In the genomic region with DNA sequence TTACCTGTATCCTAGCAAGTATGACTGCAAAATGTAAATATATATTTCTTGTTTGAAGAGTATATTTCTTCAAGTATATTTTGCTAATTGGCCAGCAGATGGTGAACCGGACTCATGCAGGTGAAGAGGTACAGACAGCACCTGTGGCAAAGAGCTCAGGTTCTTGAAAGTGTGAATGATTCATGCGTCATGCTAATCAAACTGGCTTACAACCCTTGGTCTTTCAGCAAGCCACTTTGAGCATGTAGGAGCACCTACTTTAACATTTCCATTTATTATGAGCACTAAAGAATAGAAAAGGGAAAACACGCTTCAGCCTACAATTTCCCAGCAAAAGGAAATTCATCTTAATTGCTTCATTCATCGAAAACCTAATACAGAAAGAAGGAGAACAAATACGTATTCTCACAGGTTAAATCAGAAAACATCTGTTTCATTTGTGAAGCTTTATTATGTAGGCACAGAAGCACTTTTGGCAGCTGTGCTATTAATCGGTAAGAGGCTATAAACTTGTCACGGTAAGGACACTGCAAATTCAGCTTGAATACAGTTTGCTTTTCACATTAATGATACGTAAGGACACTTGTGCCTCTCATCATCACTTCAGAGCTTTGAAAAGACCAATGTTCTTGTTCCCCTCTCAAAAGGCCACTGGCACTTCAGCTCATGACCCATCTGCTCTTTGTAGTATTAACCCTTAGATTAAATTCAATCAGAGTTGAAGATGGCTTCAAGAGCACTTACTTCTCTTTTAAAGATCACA, we compare ENCODE assay signal across 20 mouse cellular contexts.
"Had no signal": no experiment of that assay in that cellular context is flagged by ENCODE, and none has a peak within 500 bp of the region (broad histone marks: within the 10 kb centered on the region; RNA-seq: fewer than 3 reads in every experiment).

No protein-coding gene starts in this region.

- H3K4me1 ChIP-seq: limb, embryonic 12.5 days; limb, embryonic 15.5 days; megakaryocyte, embryonic 14.5 days; midbrain, embryonic 15.5 days; neural tube, embryonic 12.5 days; neural tube, embryonic 15.5 days had no signal

- H3K9me3 ChIP-seq: limb, embryonic 12.5 days; limb, embryonic 15.5 days; megakaryocyte, embryonic 14.5 days; midbrain, embryonic 15.5 days; neural tube, embryonic 12.5 days; neural tube, embryonic 15.5 days had no signal

- H3K4me3 ChIP-seq: limb, embryonic 12.5 days; limb, embryonic 15.5 days; megakaryocyte, embryonic 14.5 days; midbrain, embryonic 15.5 days; neural tube, embryonic 12.5 days; neural tube, embryonic 15.5 days had no signal

- H3K4me2 ChIP-seq: limb, embryonic 12.5 days; limb, embryonic 15.5 days; liver, embryonic 11.5 days; midbrain, embryonic 11.5 days; midbrain, embryonic 15.5 days; neural tube, embryonic 12.5 days; neural tube, embryonic 15.5 days had no signal

- DNase-seq: kidney, adult 18-20 months; kidney, adult 9 months; kidney, postnatal 14 days; kidney, postnatal 4 days; left cerebral cortex, postnatal 4 days; liver, postnatal 0 days; right cerebral cortex, adult 18-20 months; right cerebral cortex, postnatal 14 days; right cerebral cortex, postnatal 4 days; thymus, postnatal 25 days had no signal

- H3K27me3 ChIP-seq: limb, embryonic 12.5 days; limb, embryonic 15.5 days; megakaryocyte, embryonic 14.5 days; midbrain, embryonic 15.5 days; neural tube, embryonic 12.5 days; neural tube, embryonic 15.5 days had no signal

- ATAC-seq: intestine, embryonic 16.5 days; liver, postnatal 0 days; midbrain, embryonic 15.5 days had no signal

- H3K9ac ChIP-seq: limb, embryonic 12.5 days; limb, embryonic 15.5 days; liver, embryonic 14.5 days; liver, postnatal 0 days; midbrain, embryonic 15.5 days; neural tube, embryonic 12.5 days; neural tube, embryonic 15.5 days had no signal

- H3K27ac ChIP-seq: limb, embryonic 12.5 days; limb, embryonic 15.5 days; liver, embryonic 14.5 days; midbrain, embryonic 15.5 days; neural tube, embryonic 12.5 days; neural tube, embryonic 15.5 days had no signal

- H3K36me3 ChIP-seq: limb, embryonic 15.5 days; midbrain, embryonic 15.5 days; neural tube, embryonic 12.5 days; neural tube, embryonic 15.5 days had no signal
